Mouse (Mus musculus) spleen, postnatal 4 days (tissue): ENCODE measurements around the gene Nek2.

ENCODE experiments used
- DNase-seq, 2 experiments: peaks; one replicate each; pipeline ENCODE4 v3.0.0; 2022; ENCODE audit warnings: low spot score in 2 of 2

Gene Nek2

GRCm38 (mm10) chr1:191821326-191822091 is at the start of gene Nek2:
Gene Nek2, plus strand, starts transcription at chr1:191821444.
- peak; percentile 94 to 96 for DNase-seq

GRCm38 (mm10) chr1:191774106-191774505 is 47.1 kb upstream of the Nek2 start:
- DNase-seq: no peak

DNA sequence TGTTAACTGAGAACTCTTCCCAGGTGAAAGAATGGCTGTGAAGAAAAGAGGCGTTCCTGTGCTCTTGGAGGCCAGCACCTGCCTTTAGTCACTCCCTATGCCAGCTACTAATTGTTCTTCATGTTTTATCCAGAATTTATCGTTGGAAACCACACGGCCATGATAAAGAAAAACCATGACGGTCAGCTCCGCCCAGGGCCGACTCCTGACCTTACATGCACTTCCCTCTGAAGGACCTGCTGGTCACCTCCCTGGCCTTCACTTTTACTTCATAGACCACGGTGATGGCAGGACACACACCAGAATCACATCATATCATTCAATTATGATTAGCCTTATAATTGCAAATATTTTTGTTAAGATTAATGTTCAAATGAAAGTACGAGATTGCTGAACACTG is 46.1 kb upstream of the Nek2 start:
- no peak for DNase-seq

GRCm38 (mm10) chr1:191777521-191777920 is 43.7 kb upstream of the Nek2 start:
- no peak for DNase-seq

GRCm38 (mm10) chr1:191780470-191780869 is 40.8 kb upstream of the Nek2 start:
- no peak for DNase-seq

DNA sequence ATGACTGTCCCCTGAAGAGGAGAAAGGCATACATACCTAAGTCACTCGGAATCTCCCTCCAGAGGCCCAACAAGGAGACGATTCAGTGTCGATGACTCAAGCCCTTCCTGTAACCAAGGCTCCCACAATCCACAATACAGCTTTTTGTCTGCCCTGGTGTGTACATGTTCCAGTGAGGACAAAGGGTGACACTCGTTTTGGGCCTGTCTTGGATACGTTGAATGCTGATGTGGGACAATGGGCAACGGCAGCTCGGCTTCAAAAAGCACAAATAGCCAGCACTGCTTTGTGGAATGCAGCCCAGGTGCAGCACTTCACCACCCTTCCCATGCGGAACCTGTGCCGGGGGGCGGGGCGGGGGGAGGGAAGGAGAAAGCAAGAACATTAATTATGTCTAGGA is 36.1 kb upstream of the Nek2 start:
- DNase-seq: no peak

GRCm38 (mm10) chr1:191786255-191786654 is 35.0 kb upstream of the Nek2 start:
- DNase-seq: no peak

GRCm38 (mm10) chr1:191787379-191787778 is 33.9 kb upstream of the Nek2 start:
- DNase-seq: no peak

- no peak for DNase-seq
These were observed 28.3 kb upstream of the Nek2 start for GRCm38 (mm10) chr1:191792991-191793390.

- no peak for DNase-seq
These were observed 27.2 kb upstream of the Nek2 start for GRCm38 (mm10) chr1:191793888-191794532.

DNA sequence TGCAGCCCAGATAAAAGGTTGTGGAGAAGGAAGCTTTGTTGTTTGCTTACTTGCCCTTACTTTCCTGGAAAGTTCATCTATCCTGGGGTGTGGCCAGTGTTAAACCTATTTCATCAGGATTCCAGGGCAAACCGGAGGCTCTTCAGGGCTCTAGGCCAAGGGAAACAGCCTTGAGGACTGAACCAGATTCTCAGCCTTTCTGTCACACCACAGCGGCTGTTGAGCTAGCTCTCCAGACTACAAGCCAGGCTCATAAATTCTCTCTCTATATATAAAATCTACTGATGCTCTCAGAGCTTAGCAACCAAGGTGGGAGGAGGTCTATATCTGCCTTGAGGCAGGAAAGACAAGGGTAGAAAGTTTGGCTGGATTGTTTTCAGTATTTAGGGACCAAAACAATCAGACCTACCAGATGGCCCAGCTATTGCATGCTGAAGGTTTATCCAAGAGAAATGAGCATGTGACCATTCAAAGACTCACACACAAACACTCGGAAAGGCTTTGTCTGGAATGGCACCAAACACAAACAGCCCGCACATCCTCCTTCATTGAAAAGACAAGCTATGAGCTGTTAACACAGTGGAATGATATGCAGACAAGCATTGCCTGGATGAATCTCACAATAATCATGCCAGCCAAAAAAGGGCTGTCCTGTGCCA is 24.9 kb upstream of the Nek2 start:
- DNase-seq: no peak

DNA sequence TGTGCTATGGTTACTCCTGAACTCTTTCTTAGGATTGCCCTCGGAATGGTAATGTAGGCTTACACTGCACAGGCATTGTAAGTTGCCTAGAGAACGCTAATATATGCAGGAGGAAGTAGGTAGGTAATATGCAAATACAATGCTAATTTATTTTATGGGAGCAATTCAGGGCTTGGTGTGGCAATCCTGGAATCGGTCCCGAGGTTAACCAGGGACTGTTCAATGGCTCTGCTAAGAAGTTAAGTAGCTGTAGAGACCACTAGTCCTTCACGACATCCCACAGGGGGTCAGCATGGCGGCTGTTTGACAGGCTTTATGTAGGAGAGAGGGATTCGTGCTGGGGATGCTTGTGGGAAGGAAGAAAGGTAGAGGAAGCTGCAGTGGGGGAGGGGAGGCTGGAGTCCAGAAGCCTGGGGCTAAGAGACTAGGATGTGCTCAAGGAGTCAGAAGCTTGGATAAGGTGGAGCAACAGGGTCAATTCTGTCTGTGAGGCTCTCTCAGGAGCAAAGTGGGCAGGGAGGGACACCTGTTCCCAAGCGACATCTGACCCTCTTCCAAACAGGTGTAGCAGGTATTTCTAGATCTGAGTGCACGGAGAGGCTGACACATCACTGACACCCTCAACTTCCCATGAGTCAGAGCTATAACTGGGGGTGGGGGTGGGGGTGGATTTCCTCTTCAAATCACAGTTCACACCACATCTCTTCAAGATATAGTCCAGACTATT is 19.0 kb upstream of the Nek2 start:
- no peak for DNase-seq

GRCm38 (mm10) chr1:191802820-191803655 is 18.2 kb upstream of the Nek2 start:
- DNase-seq: no peak

- no peak for DNase-seq
These were observed 16.5 kb upstream of the Nek2 start for GRCm38 (mm10) chr1:191804747-191805146.

DNA sequence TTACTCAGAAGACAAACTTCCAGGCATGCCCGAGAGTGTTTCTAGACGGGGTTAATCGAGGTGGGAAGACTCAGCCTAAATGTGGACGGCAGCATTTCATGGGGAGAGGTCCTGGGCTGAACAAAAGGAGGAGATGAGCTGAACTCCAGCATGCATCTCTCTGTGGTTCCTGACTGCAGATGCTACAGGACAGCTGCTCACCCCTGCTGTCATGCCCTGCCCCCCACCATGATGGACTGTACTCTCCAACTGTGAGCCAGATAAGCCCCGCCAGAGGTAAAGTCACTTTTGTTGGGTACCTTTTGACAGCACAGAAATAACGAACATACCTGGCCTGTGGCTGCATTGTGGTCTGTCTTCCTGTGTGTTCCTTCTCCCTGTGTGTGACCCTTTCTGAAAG is 15.5 kb upstream of the Nek2 start:
- DNase-seq: no peak

- no peak for DNase-seq
These were observed 14.5 kb upstream of the Nek2 start for GRCm38 (mm10) chr1:191806740-191807139.

GRCm38 (mm10) chr1:191807979-191808378 is 13.3 kb upstream of the Nek2 start:
- no peak for DNase-seq

- DNase-seq: no peak
These were observed 12.5 kb upstream of the Nek2 start for GRCm38 (mm10) chr1:191808688-191809223.

DNA sequence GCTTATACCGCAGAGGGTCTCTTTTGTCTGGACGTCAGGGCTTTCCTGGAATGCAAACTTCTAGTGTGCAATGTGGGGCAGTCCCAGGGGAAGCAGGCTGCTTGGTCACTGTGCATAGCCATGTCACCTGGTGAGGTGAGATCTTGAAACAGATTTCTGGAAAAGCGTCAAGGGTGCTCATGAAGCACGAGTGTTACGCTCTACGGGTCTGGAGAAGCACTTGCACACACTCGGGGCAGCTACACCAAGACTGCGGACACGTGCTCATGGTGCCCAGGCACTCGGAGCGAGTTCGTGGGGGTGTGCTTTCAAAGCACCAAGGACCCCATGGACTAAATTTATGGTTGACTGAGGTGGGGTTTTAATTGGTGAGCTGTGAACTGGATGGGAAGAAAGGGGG is 9.5 kb upstream of the Nek2 start:
- DNase-seq: no peak

DNA sequence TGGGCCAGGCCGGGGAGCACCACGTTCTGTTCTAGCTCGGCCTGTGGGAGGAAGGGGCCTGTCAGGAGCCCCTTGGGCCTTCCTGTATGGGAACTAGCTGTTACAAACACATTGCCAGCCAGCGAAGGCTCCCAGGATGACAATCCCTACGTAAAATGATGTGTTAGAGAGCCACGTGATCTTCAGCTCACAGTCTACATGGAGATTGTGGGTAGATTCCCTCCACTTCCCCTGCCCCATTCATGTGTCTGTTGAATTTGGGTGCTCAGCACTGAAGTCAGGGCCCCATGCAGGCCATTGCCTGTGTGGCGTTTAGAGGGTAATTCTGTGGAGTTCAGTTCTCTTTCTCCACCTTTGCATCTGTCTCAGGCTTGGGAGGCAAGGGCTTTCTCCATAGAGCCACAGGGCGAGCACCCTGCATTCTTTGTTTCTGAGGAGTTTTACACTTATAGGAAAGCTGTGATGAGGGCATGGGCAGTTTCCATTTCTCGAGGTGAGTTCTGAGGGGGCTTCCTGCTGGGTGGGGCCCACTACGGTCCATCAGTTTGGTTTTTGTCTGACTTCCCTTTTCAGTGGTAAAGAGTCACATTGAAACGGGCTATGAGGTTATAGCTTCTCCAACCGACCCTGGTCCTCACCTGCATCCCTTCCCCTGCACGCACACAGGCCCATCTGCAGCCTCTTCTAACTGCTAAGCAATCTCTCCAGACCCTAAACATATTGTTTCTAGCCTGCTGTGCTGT is 8.1 kb upstream of the Nek2 start:
- peak; percentile 44 to 69 for DNase-seq
